Mouse (Mus musculus): ENCODE results near the gene Gli2.

The Gli2 gene

GRCm38 (mm10) chr1:118987538-118987937, 65.9 kb downstream of the Gli2 start:
- DNase-seq: no peak

DNA sequence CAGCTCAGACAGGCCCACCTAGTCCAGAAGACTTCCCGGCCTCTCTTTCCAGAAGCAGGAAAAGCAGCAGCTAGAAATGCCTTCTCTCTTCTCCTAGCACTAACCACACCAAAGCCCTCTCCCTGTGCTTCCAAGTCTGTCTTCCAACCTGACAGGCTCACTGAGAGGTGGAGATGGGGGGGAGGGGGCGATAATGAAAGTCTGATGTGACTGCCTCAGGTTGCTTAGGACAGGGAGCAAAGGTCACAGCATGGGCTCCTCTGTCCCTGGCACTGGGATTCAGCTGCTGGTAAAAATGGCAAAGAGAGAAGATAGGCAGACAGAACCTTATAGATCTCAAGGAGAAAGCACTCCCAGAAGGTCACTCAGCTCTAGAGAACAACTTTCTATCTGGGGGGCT, 70.0 kb downstream of the Gli2 start:
- no peak for DNase-seq

- no peak for DNase-seq
Observed at GRCm38 (mm10) chr1:118982805-118983211, 70.6 kb downstream of the Gli2 start.

GRCm38 (mm10) chr1:118981943-118982804, 71.2 kb downstream of the Gli2 start:
- DNase-seq: peak; percentile 49

- peak; percentile 25 for DNase-seq
Observed at GRCm38 (mm10) chr1:118980636-118981035, 72.8 kb downstream of the Gli2 start.

DNA sequence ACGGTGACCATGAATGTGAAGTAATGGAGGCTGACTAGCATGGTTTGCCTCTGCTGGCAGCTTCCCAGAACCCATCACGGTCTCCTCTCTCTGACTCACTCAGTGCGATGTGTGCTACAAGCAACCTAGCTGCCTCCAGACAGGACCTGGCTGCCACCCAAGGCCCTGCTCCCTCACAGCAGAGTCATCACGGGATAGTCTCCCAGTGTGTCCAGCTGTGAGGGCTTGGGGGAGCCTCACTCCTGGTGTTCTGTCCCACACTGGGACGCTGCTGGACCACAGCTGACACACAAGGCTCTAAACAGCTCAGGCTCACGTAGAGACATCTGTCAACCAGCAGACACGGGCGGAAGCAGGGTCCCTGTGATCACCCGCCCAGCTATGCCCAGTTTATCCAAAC, 76.8 kb downstream of the Gli2 start:
- DNase-seq: peak; percentile 53

- no peak for DNase-seq
Observed at GRCm38 (mm10) chr1:118975376-118975775, 78.0 kb downstream of the Gli2 start.

DNA sequence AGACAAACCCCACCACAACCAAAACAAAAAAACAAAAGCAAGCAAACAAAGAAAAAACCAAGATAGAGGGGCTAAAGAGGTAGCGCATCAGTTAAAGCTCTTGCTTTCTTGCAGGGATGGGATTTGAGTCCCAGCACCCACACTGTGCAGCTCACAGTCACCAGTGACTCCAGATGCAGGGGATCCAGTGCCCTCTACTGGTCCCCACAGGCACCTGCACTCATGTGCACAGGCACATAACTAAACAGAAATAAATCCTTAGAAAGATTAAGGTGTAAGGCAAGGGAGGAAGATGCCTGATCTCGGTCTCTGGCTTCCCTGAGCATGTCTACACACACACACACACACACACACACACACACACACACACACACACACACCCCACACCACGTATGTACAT, 83.4 kb downstream of the Gli2 start:
- DNase-seq: no peak

GRCm38 (mm10) chr1:118969409-118969808, 84.0 kb downstream of the Gli2 start:
- DNase-seq: no peak

GRCm38 (mm10) chr1:118968661-118969179, 84.7 kb downstream of the Gli2 start:
- DNase-seq: no peak

- no peak for DNase-seq
Observed at GRCm38 (mm10) chr1:118967976-118968375, 85.4 kb downstream of the Gli2 start.

GRCm38 (mm10) chr1:118967281-118967680, 86.1 kb downstream of the Gli2 start:
- DNase-seq: no peak

- no peak for DNase-seq
Observed at GRCm38 (mm10) chr1:118958644-118959043, 94.8 kb downstream of the Gli2 start.

DNA sequence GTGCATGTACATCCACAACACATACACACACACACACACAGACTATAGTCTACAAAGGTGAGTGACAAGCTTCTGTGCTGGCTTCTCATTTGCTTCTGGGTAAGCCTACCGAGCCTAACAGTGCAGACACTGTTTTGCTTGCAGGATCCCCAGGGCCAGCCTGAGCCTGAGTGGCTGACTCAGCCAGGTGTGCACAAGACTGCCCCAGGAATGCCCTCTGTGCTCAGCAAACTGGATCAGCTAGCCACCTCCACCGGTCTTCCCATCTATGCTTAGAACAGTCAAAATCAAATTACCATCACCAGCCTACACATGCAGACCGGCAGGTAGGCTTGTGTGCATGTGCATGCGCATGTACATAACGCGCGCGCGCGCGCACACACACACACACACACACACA, 97.6 kb downstream of the Gli2 start:
- no peak for DNase-seq

DNA sequence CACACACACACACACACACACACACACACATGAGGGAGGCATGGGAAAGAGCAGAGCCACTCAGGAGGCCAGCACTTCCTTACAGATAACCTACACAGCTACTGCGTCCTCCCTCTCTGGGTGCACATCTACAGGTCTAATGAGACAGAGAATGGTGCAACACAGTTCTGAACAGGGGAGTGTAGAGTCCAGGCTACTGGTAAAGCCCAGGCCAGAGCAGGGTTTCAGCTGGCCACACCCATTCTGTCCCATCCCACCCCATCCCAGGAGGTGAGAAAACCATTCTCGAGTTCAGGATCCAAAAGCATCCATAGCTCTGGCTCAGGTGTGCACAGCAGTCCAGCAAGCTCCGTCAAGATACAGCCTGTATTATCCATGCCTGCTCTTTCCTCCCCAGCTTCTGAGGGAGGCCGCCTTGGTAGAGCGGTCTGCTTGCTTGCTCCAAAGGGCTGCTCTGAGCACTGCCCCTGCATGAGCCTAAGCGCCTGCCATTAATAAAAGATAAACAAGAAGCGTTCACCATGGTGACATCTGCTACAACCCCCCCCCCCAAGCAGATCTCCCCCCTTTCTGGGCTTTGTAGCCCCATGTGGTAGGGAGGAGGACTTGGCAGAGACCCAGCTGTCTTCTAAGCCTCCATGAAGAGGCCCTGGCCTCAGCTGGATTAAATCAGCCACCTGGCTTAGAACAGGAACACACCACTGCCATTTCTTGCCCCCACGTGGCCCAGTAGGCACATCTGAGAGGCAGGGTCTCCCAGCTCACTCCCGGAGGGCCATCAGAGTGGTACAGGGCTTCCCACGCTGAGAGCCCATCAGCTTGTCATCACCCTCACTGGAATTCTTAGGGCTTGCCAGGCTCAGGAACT, 98.8 kb downstream of the Gli2 start:
- peak; percentile 30 for DNase-seq

DNA sequence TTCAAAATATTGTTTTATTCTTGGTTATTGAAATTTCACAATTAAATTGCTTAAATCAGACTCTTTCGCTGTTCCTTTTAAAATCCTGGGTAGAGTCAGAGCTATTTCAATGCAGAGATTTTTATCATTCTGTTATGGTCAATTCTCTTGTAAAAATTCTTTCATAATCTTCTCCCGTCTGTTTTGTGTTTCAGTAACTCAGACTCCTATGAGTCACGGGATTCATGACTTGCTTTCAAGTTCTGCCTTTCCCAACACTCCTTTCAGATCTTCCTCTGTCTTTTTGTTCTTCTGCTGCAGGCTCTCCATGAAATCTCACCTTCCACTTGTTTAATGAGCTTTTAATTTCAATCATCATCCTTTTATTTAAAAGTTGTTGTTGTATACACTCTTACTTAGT, 100.4 kb downstream of the Gli2 start:
- DNase-seq: no peak

GRCm38 (mm10) chr1:118952318-118952717, 101.1 kb downstream of the Gli2 start:
- no peak for DNase-seq

DNA sequence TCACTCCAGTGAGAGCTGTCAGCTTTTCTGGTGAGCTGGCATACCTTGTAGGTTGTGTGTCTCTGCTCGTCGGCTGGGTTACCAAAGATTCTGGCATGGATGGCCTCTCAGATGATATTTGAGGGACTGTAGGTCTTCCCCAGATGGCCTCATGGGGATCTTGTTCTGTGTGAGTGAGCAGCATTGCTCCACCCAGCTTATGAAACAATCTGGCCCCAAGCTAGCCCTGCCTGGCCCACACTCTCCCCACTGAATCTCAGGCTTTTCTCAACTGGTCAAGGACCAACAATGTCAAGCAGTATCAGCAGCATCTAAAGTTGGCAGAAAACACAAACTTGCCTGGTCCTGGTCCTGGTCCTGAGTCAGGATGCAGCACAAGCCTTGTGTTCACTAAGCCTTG, 105.0 kb downstream of the Gli2 start:
- DNase-seq: no peak

DNA sequence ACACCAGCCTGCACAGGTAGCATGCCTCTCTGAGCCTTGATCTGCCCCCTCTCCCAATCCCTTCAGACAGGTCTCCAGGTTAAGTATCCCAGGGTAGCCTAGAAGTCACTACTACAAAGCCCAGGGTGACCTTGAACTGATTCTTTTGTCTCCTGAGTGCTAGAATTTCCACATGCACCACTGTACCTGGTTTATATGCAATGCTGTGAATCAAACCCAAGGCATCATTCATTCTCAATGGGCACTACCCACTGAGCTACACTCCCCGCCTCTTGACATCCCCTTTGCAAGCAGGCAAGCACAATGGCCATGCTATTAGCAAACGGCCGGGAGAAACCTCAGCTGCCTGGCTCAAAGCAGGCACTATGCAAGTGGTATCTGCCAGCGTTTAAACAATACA, 106.2 kb downstream of the Gli2 start:
- no peak for DNase-seq

- no peak for DNase-seq
Observed at GRCm38 (mm10) chr1:118941336-118941735, 112.1 kb downstream of the Gli2 start.

DNA sequence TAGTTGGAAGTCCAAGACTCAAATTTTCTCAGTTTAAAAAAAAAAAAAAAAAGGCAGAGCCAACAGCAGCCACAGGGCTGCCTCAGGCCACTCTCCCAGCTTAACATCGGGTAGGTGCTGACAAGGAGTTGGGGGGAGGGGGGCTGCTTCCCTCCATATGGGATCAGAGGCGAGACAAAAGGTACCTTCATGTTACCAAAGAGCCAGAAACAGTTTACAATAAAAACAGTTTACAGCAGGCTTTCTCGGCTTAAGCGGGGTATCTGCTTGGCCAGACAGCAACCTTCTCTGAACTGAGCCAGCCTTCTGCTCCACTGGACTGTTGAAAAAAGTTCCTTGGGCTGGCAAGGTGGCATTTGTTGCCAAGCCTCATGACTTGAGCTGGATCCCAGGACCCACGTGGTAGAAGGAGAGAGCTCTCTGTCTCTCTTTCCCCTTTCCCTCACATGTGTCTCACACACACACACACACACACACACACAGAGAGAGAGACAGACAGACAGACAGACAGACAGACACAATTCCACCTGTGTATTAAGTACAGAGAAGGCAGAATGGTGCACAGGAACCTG, 113.1 kb downstream of the Gli2 start:
- DNase-seq: no peak

DNA sequence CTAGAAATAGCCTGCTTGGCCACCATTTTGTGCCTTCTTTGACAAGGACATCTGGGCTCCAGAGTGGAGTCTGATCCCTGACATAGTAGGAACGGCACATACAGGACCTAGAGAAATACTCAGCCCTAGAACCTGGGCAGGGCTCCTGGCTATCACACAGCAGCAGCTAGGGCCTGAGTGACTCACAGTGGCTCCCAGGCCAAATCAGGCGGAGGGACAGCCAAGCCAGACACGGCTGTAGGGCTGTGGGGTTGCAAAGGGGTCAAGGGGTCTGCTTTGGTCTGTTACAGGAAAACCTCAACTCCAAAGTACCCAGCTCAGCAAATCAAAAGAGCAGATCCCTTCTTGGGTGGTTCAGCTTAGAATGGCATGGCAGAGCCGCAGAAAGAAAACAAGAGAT, 115.2 kb downstream of the Gli2 start:
- no peak for DNase-seq

- DNase-seq: no peak
Observed at GRCm38 (mm10) chr1:118936108-118936507, 117.3 kb downstream of the Gli2 start.
